Mouse (Mus musculus): ENCODE measurements around the gene Neo1.

Gene Neo1

GRCm38 (mm10) chr9:59036159-59036731 is at the start of gene Neo1:
TSS of gene Neo1 (minus strand) at chr9:59036441.
- DNase-seq, result peak; percentile 96

- DNase-seq, result no peak
Observed at GRCm38 (mm10) chr9:59075632-59076031, 39.4 kb upstream of the Neo1 start.

- DNase-seq, result no peak
Observed at GRCm38 (mm10) chr9:59073887-59074286, 37.6 kb upstream of the Neo1 start.

- no peak for DNase-seq
Observed at GRCm38 (mm10) chr9:59072076-59072777, 36.0 kb upstream of the Neo1 start.

- DNase-seq, result no peak
Observed at GRCm38 (mm10) chr9:59071220-59071977, 35.2 kb upstream of the Neo1 start.

GRCm38 (mm10) chr9:59070216-59070615 is 34.0 kb upstream of the Neo1 start:
- DNase-seq, result no peak

GRCm38 (mm10) chr9:59065616-59066301 is 29.5 kb upstream of the Neo1 start:
- no peak for DNase-seq

- DNase-seq, result no peak
Observed at GRCm38 (mm10) chr9:59062409-59062808, 26.2 kb upstream of the Neo1 start.

GRCm38 (mm10) chr9:59060026-59060605 is 23.9 kb upstream of the Neo1 start:
- no peak for DNase-seq

GRCm38 (mm10) chr9:59059158-59059557 is 22.9 kb upstream of the Neo1 start:
- no peak for DNase-seq

- DNase-seq, result no peak
Observed at GRCm38 (mm10) chr9:59058060-59058459, 21.8 kb upstream of the Neo1 start.

- no peak for DNase-seq
Observed at GRCm38 (mm10) chr9:59056281-59056680, 20.0 kb upstream of the Neo1 start.

- DNase-seq, result no peak
Observed at GRCm38 (mm10) chr9:59041805-59042204, 5.6 kb upstream of the Neo1 start.

- DNase-seq, result no peak
Observed at GRCm38 (mm10) chr9:59036732-59037341, 596 bp upstream of the Neo1 start.

GRCm38 (mm10) chr9:59035342-59036158 is 691 bp downstream of the Neo1 start:
- peak; percentile 68 for DNase-seq

GRCm38 (mm10) chr9:59034836-59035235 is 1.4 kb downstream of the Neo1 start:
- DNase-seq, result no peak

- DNase-seq, result no peak
Observed at GRCm38 (mm10) chr9:59033492-59033891, 2.7 kb downstream of the Neo1 start.

GRCm38 (mm10) chr9:59024245-59024844 is 11.9 kb downstream of the Neo1 start:
- DNase-seq, result no peak

GRCm38 (mm10) chr9:59016060-59016719 is 20.1 kb downstream of the Neo1 start:
- no peak for DNase-seq

- DNase-seq, result no peak
Observed at GRCm38 (mm10) chr9:59013365-59013764, 22.9 kb downstream of the Neo1 start.

Data from cerebellum, adult 9-11 months (tissue).